Mouse (Mus musculus): ENCODE measurements at regions not wholly inside any gene's neighbourhood (a gene's known extent, or its start where the extent isn't known, plus 50 kb on each side); places are given as distances from the start of the nearest gene placed in this dataset.

DNA sequence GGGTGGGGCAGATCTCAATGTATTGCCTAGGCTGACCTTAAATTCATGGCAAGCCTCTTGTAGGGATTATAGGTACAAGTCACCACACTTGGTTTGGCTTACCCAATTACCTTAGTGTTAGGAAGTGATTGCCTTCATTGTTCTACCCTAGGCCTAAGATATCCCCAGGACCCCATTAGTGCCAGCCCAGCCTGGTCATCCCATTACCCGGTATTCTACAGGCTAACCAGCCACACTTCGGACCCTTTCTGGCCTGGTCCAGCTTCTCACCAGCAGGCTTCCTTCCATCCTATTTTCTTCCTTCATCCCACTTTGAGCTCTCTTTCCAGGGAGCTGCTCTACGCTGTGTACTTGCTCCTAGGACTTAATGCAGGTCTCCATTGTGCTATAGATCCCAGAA, 59.5 kb downstream of the Tex35 start:
- peak; percentile 79 for DNase-seq

DNA sequence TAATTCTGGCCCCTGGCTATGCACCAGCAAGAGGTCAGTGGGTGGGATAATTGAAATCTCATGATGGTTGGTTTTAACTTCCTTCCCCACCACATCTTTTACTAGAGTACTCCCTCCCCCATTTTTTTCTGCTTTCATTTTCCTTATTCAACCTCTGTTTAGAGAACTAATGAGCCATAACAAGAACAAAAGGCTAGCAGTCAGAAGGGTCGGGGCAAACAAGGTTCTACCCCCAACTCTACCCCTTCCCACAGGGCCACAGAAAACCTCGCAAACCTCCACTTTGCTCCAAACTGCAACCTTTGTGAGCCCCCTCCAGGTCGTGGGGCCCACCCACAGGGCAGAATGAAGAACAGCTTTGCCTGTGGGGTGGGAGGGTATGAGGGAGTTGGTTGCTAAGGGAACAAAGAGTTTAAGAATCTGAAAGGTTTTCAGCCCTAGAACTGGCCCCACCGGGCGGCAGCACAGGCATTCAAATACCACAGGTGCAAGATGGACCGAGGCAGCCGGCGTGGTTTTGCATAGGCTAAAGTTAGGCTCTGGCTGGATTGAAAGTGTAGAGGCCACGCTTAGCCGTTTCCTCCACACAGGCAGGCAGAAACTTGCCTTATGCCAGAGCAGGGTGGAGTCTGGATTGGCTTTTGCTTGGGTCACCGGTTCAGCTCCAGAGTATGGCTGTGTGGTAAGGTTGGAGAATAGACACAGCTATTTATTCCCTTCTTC, 60.1 kb downstream of the Tex35 start:
- peak; percentile 93 for DNase-seq

- DNase-seq: peak; percentile 94
These were observed 60.7 kb downstream of the Tex35 start for GRCm38 (mm10) chr1:157047751-157048200.

DNA sequence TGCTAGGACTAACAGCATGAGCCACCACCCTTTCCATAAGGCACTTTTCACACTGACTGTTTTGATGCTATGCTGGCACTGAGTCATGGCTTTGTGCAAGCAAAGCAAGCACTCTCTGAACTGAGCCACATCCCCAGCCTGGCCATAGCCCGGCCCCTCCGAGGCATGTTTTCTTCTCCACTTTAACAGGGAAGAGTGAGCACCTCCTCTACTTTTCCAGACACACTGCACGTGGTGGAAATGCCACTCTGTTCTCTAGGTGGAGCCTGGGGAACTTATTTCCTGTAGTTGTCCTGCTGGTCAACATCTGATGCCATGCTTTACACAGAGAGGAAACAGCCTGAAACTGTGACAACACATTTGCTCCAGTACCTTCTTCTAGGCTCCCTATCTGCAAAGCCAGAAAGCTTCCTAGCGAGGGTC, 61.7 kb downstream of the Tex35 start:
- peak; percentile 88 for DNase-seq

GRCm38 (mm10) chr1:157039836-157040196, 68.7 kb downstream of the Tex35 start:
- DNase-seq: no peak

- peak; percentile 95 for DNase-seq
These were observed 69.3 kb downstream of the Tex35 start for GRCm38 (mm10) chr1:157039016-157039835.

GRCm38 (mm10) chr1:157038111-157039008, 70.1 kb downstream of the Tex35 start:
- DNase-seq: peak; percentile 83

DNA sequence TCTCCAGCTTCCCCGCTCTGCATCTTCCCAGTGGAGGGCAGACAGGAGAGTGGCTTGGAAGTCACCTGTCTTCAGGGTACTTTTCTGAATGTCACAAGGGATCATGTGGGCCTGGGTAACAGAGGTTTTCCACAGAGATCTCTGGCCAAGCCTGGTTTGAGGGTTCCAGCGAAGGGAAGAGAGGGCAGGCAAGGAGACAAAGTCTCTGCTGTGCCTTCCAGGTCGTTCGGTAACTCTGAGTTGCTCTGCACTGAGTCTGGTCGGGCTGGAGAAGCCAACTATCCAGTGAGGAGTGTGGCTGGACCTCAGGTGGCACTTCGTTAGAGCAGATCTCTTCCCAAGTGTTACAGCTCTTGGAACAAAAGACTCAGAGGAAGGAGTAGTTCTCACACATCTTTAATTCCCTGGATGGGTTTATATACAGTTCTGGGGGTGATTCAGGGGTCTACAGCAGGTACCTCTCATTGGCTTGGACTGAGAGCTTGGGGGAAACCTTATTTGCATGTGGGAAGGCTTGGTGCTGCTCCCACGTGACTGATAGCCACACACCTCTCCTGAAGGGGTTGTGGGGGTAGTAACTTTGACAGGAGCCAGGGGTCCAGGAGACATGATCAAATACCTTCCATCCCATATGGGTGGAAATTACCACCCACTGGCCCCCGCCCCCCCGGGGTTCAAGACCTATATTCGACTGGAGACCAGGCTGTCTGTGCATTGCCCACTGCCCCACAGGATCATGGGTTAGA, 71.1 kb downstream of the Tex35 start:
- DNase-seq: peak; percentile 80

- peak; percentile 65 for DNase-seq
These were observed 71.7 kb downstream of the Tex35 start for GRCm38 (mm10) chr1:157036779-157037178.

DNA sequence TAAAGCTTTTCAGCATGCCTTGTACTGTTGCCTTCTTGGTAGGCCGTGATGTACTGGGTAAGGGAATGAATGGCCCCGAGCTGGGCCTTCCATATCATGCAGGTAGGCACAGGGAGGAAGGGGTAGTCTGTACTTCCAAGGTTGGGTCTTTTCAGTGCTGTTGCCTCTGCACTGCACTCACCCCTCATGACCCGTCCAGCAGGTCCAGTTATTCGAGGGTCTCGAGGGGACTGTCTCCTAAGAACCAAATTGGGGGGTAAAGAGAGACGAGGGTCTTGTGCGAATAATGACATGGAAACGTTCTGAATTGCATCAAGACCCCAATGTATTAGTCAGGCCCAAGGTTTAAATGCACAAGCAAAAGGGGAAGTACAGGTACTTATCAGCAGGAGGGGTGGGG, 73.3 kb downstream of the Tex35 start:
- DNase-seq: peak; percentile 79

- DNase-seq: peak; percentile 78
These were observed 79.8 kb downstream of the Tex35 start for GRCm38 (mm10) chr1:157028682-157029081.

DNA sequence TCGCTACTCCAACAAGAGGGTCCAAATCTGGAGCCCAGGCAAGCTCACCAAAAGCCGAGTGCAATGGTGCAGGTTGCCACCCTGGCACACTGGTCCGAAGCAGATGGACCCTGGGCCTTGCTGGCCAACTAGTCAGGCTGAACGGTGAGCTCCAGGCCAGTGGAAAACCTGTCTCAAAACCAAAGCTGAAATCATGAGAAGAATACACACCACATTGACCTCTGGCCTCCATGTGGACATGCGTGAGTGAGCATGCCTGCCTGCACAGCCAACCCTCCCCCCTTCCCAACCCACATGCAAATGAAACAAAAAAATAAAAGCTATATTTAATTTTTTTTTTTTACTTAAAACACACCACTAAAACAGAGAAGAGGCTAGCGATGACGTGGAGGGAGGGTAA, 80.8 kb downstream of the Tex35 start:
- peak; percentile 81 for DNase-seq

DNA sequence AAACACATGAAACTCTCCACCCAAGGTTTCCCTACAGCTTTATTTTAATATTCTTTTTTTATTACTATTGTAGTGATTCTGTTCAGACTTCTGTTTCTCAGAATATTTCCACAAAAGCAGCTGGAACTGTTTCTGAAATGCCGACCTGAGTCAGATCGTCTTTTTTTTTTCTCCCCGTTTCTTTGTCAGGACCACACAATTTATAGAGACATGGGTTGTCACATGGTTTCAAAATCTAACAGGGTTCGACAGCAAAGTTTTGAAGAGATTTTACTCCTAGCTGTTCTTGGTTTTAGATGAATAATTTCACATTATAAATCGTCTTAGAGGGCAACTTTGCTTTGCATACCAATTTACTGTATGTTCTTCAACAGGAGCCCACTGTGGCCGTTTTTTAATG, 84.0 kb upstream of the Ralgps2 start:
- no peak for DNase-seq

DNA sequence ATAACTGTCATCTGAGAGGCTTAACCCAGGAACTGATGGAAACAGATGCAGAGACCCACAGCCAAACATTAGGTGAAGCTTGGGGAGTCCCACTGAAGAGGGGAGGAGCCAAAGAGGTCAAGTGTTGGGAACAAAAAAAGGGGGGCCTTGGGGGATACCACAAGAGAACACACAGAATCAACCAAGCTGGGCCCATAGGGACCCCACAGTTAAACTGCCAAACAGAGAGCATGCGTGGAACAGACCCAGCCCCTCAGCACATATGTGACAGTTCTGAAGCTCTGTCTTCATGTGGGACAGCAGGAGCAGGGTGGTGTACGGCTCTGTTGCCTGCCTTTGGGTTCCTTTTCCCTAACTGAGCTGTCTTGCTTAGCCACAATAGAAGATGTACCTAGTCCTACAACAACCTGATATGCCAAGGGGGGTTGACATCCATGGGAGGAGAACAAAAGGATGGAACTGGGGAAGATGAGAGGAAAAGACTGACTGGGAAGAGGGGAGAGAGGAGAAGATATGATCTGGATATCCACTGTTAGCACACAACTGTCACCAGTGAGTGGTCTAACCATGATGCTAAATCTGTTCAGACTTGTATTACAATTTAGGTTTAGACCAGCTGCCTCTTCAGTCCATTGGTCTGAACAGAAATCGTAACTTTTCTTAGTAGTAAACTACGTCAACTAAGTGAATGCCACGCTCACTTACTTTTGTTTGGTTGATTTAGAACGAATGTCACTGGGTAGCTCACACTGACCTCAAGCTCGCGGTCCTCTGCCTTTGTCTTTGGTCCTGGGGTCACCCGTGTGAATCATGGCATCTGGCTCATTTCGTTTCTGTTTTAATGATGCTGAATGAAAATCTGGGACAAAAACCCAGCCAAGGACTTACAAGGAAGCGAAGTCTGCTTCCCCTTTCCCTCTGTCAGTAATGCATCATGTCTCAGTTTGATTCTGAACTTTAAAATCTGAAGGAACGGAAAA, 83.3 kb upstream of the Ralgps2 start:
- peak; percentile 78 for DNase-seq

DNA sequence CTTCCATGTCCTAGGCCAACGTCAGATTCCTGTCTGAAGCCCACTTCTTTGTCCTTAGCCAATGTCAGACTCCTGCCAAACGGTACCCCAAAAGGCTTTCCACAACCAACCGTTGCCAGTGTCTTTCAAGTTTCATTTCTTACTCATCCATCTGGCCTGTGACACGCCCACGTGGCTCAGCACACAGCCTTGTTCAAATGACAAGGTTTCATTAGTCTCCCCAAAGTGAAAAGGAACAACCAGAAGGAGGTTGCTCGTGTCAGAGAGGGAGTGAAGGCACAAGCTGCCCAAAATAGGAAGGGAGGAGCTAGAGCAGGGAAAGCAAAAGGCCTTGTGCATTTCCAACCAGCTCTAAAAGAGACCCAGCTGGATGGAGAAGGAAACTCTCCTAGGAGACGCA, 80.5 kb upstream of the Ralgps2 start:
- DNase-seq: peak; percentile 93

DNA sequence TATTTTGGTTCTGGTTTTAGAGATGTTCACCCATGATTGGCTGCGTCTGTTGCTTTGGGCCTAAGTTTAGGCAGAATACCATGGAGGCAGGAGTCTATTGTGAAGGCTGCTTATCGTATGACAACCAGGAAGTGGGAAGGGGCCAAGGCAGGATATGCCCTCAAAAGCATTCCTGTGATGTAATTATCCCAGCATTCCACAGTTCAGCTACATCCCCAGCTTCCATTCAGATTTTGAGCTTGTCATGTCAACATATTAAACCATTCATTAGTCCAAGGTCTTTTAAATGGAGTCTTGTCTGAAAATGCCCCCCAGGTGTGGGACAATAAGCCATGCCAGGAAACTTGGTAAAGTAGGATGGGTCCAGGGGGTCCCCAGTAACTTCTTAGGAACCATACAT, 79.3 kb upstream of the Ralgps2 start:
- peak; percentile 67 for DNase-seq

GRCm38 (mm10) chr1:157017198-157017994, 78.0 kb upstream of the Ralgps2 start:
- peak; percentile 94 for DNase-seq

GRCm38 (mm10) chr1:157016625-157017024, 77.2 kb upstream of the Ralgps2 start:
- peak; percentile 93 for DNase-seq

DNA sequence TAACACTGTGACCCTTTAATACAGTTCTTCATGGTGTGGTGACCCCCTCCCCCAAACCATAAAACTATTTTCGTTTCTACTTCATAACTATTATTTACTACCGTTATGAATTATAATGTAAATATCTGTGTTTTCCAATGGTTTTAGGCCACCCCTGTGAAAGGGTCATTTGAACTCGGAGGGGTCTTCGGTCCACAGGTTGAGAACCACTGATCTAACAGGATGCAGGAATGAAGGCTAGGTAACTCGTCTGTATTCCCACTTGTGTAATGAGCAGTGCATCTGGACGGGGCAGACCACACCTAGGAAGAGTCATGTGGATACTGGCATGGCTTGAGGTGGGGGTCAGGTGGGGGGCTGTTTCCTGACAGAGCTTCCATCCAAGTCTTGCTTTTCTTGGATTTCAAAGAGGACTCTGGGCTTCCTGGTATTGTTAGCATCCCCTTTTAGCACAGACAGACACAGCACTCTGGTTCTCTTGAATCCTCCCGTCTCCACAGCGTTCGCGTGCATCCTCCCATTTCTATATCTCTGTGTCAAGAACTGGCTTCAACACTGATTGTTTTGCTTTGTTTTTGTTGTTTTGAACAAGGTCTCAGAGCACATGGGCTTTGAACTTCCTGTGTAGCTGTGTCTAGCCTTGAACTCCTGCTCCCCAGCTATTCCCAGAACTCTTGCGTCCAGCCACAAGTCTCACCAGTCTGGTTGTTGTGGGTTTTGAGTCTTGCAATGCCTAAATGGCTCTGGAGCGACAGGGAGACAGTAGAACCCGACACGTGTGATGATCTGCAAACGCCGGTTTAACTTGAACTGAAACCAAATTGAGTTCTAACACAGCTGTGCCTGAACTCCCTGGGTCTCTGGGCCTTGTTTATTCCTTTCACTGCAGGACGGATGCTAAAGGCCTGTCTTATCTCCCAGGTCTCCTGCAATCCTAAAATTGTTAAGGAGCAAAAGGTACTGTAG, 75.4 kb upstream of the Ralgps2 start:
- DNase-seq: peak; percentile 91
